Mouse (Mus musculus) erythroblast, adult 5-6 weeks (primary cell): ENCODE measurements around the gene Slc38a1. TPM values are rescaled to one million over a fixed set of nuclear protein-coding genes. Genes with fewer than 3 reads are reported as not detected.
A peak's percentile ranks its signal among the peaks of the same experiment; 100 is the strongest.

Experiments
- ATAC-seq: replicated peaks from 2 replicates; pipeline ENCODE4 v1.8.0; 2016; ENCODE audit warnings: moderate number of reproducible peaks, mild to moderate bottlenecking, moderate TSS enrichment, inconsistent platforms; ENCODE audit not compliant: poor library complexity, low FRiP score, severe bottlenecking
- total RNA-seq, 2 experiments: library from RNA; stranded (forward) in 1 of 2; stranded (reverse) in 1 of 2; fragments of 150-400 nt in 1 of 2; fragments of 200-764, 138-1000 nt in 1 of 2; gene quantifications; 2 replicates each; pipeline versions ENCODE4 v1.2.3 to v1.2.4; 2015 to 2017; ENCODE audit warnings: low replicate concordance in 2 of 2

Slc38a1 gene
- total RNA-seq, 2 experiments from 2014 or later, result 6.6 to 27.3 TPM

- no peak for ATAC-seq
Measured at GRCm38 (mm10) chr15:96568983-96569363, 73.7 kb downstream of the Slc38a1 start.

GRCm38 (mm10) chr15:96568271-96568982 lies 74.3 kb downstream of the Slc38a1 start:
- ATAC-seq, result no peak

- ATAC-seq, result no peak
Measured at GRCm38 (mm10) chr15:96566850-96567271, 75.9 kb downstream of the Slc38a1 start.

GRCm38 (mm10) chr15:96563852-96564251 lies 78.9 kb downstream of the Slc38a1 start:
- ATAC-seq, result no peak

GRCm38 (mm10) chr15:96562521-96562920 lies 80.2 kb downstream of the Slc38a1 start:
- no peak for ATAC-seq

GRCm38 (mm10) chr15:96560576-96561298 lies 82.0 kb downstream of the Slc38a1 start:
- no peak for ATAC-seq

- ATAC-seq, result peak; percentile 91
Measured at GRCm38 (mm10) chr15:96551569-96552380, 90.9 kb downstream of the Slc38a1 start.

GRCm38 (mm10) chr15:96551107-96551506 lies 91.6 kb downstream of the Slc38a1 start:
- no peak for ATAC-seq

GRCm38 (mm10) chr15:96548363-96548762 lies 94.3 kb downstream of the Slc38a1 start:
- no peak for ATAC-seq

GRCm38 (mm10) chr15:96547256-96548195 lies 95.2 kb downstream of the Slc38a1 start:
- no peak for ATAC-seq

- no peak for ATAC-seq
Measured at GRCm38 (mm10) chr15:96543181-96543828, 99.4 kb downstream of the Slc38a1 start.

GRCm38 (mm10) chr15:96542135-96542534 lies 100.6 kb downstream of the Slc38a1 start:
- no peak for ATAC-seq

- no peak for ATAC-seq
Measured at GRCm38 (mm10) chr15:96537272-96537671, 105.4 kb downstream of the Slc38a1 start.

GRCm38 (mm10) chr15:96536412-96536811 lies 106.3 kb downstream of the Slc38a1 start:
- ATAC-seq, result no peak

- ATAC-seq, result no peak
Measured at GRCm38 (mm10) chr15:96527686-96528085, 115.0 kb downstream of the Slc38a1 start.

GRCm38 (mm10) chr15:96524239-96524738 lies 118.4 kb downstream of the Slc38a1 start:
- no peak for ATAC-seq
